Mouse (Mus musculus): ENCODE measurements around the gene Gm136. TPM values are rescaled to one million over a fixed set of nuclear protein-coding genes. Genes with fewer than 3 reads are reported as not detected.
"Not testable (repeated sequence)": the region's sequence is repeated elsewhere in the genome, so short reads cannot be mapped to it uniquely, and the experiment has no call there.

The Gm136 gene
- polyA plus RNA-seq, 1 experiment from 2014 or later, result not detected

- peak within 1 kb of the TSS; percentile 58; the same call in 1 of the 2 replicates for H3K27ac ChIP-seq (ENCODE audit: low read depth, low read length)
- H3K4me1 ChIP-seq (ENCODE audit: control insufficient read depth, insufficient read depth, low read length), result peaks cover 2% of the 10 kb centered on the region; the same call in 1 of the 2 replicates
- ATAC-seq (peak; percentile 96), DNase-seq (ENCODE audit: low spot score) (peak; percentile 94)
- H3K9ac ChIP-seq (ENCODE audit: low read length), result peak within 1 kb of the TSS; percentile 70
- no peaks in the 10 kb centered on the region for H3K9me3 ChIP-seq (replicated peaks; ENCODE audit: control insufficient read depth, low read length)
- peak within 1 kb of the TSS; percentile 64 for H3K4me3 ChIP-seq (ENCODE audit: low read depth, low read length)
- no peaks in the 10 kb centered on the region for H3K27me3 ChIP-seq (replicated peaks; ENCODE audit: control insufficient read depth, insufficient read depth, low read length)
- H3K36me3 ChIP-seq (ENCODE audit: control insufficient read depth, insufficient read depth, low read length), result no peaks in the 10 kb centered on the region
- WGBS, result 5% methylated on average over 40 of the region's 40 CpGs
- H3K4me2 ChIP-seq (ENCODE audit: low read length), result peak within 1 kb of the TSS; percentile 67
Observed at GRCm38 (mm10) chr4:34777677-34778527, 21.8 kb upstream of the Gm136 start, which contains the start of gene Smim8. TSS of gene Smim8 (minus strand) at chr4:34778423.

GRCm38 (mm10) chr4:34771652-34772371 is 15.7 kb upstream of the Gm136 start:
- Histone ChIP-seq H3K9me3 (replicated peaks; ENCODE audit: control insufficient read depth, low read length) (no peaks in the 10 kb centered on the region), H3K9ac (ENCODE audit: low read length) (0 out of 2 replicates have a peak overlapping the region, but pooled peaks have one; percentile 3), H3K27ac (ENCODE audit: low read depth, low read length) (no peak overlapping the region), H3K27me3 (replicated peaks; ENCODE audit: control insufficient read depth, insufficient read depth, low read length) (no peaks in the 10 kb centered on the region), H3K4me3 (ENCODE audit: low read depth, low read length) (no peak overlapping the region), H3K4me2 (ENCODE audit: low read length) (no peak overlapping the region), H3K4me1 (ENCODE audit: control insufficient read depth, insufficient read depth, low read length) (no peaks in the 10 kb centered on the region), H3K36me3 (ENCODE audit: control insufficient read depth, insufficient read depth, low read length) (peaks cover 9% of the 10 kb centered on the region; the same call in 1 of the 2 replicates)
- ATAC-seq, result no peak
- peak; percentile 21 for DNase-seq (ENCODE audit: low spot score)
- WGBS, result 10% methylated on average over 8 of the region's 8 CpGs

- no peak for DNase-seq (ENCODE audit: low spot score)
- 62% methylated on average over 6 of the region's 6 CpGs for WGBS
Observed at GRCm38 (mm10) chr4:34749236-34749635, 6.8 kb downstream of the Gm136 start.

GRCm38 (mm10) chr4:34734461-34734860 is 21.6 kb downstream of the Gm136 start:
- H3K9ac ChIP-seq (ENCODE audit: low read length), result no peak overlapping the region
- H3K4me2 ChIP-seq (ENCODE audit: low read length), result no peak overlapping the region
- no peak overlapping the region for H3K27ac ChIP-seq (ENCODE audit: low read depth, low read length)
- H3K4me3 ChIP-seq (ENCODE audit: low read depth, low read length), result no peak overlapping the region
- no peak for DNase-seq (ENCODE audit: low spot score)
- WGBS, result 86% methylated on average over 3 of the region's 3 CpGs
- no peaks in the 10 kb centered on the region for H3K27me3 ChIP-seq (replicated peaks; ENCODE audit: control insufficient read depth, insufficient read depth, low read length)
- no peaks in the 10 kb centered on the region for H3K36me3 ChIP-seq (ENCODE audit: control insufficient read depth, insufficient read depth, low read length)
- H3K4me1 ChIP-seq (ENCODE audit: control insufficient read depth, insufficient read depth, low read length), result 0 out of 2 replicates have a peak, but pooled peaks cover 6% of the 10 kb centered on the region
- no peaks in the 10 kb centered on the region for H3K9me3 ChIP-seq (replicated peaks; ENCODE audit: control insufficient read depth, low read length)
- ATAC-seq, result no peak

More at GRCm38 (mm10) chr4:34749236-34749635, 6.8 kb downstream of the Gm136 start:
- no peaks in the 10 kb centered on the region for H3K9me3 ChIP-seq (replicated peaks; ENCODE audit: control insufficient read depth, low read length)
- no peak for ATAC-seq
- H3K4me3 ChIP-seq (ENCODE audit: low read depth, low read length), result no peak overlapping the region
- no peaks in the 10 kb centered on the region for H3K4me1 ChIP-seq (ENCODE audit: control insufficient read depth, insufficient read depth, low read length)
- H3K9ac ChIP-seq (ENCODE audit: low read length), result no peak overlapping the region
- H3K4me2 ChIP-seq (ENCODE audit: low read length), result no peak overlapping the region
- no peaks in the 10 kb centered on the region for H3K27me3 ChIP-seq (replicated peaks; ENCODE audit: control insufficient read depth, insufficient read depth, low read length)
- H3K27ac ChIP-seq (ENCODE audit: low read depth, low read length), result no peak overlapping the region
- no peaks in the 10 kb centered on the region for H3K36me3 ChIP-seq (ENCODE audit: control insufficient read depth, insufficient read depth, low read length)

GRCm38 (mm10) chr4:34733415-34733814 is 22.6 kb downstream of the Gm136 start:
- not testable (repeated sequence) for H3K27me3 ChIP-seq (replicated peaks; ENCODE audit: control insufficient read depth, insufficient read depth, low read length); H3K4me2 ChIP-seq (ENCODE audit: low read length); H3K4me3 ChIP-seq (ENCODE audit: low read depth, low read length); H3K9me3 ChIP-seq (replicated peaks; ENCODE audit: control insufficient read depth, low read length); DNase-seq (ENCODE audit: low spot score); H3K9ac ChIP-seq (ENCODE audit: low read length); H3K27ac ChIP-seq (ENCODE audit: low read depth, low read length); H3K4me1 ChIP-seq (ENCODE audit: control insufficient read depth, insufficient read depth, low read length); H3K36me3 ChIP-seq (ENCODE audit: control insufficient read depth, insufficient read depth, low read length); ATAC-seq
- WGBS, result 26% methylated on average over 2 of the region's 2 CpGs

- H3K4me1 ChIP-seq (ENCODE audit: control insufficient read depth, insufficient read depth, low read length), result 0 out of 2 replicates have a peak, but pooled peaks cover 6% of the 10 kb centered on the region
- under 1% methylated on average over 38 of the region's 38 CpGs for WGBS
Observed at GRCm38 (mm10) chr4:34729851-34730341, 26.2 kb downstream of the Gm136 start, which contains the start of gene Cfap206. TSS of gene Cfap206 (minus strand) at chr4:34730206.

GRCm38 (mm10) chr4:34725710-34726109 is 30.4 kb downstream of the Gm136 start:
- H3K4me1 ChIP-seq (ENCODE audit: control insufficient read depth, insufficient read depth, low read length); DNase-seq (ENCODE audit: low spot score); H3K36me3 ChIP-seq (ENCODE audit: control insufficient read depth, insufficient read depth, low read length); ATAC-seq; H3K4me2 ChIP-seq (ENCODE audit: low read length); H3K9me3 ChIP-seq (replicated peaks; ENCODE audit: control insufficient read depth, low read length); H3K4me3 ChIP-seq (ENCODE audit: low read depth, low read length); H3K9ac ChIP-seq (ENCODE audit: low read length); H3K27ac ChIP-seq (ENCODE audit: low read depth, low read length); H3K27me3 ChIP-seq (replicated peaks; ENCODE audit: control insufficient read depth, insufficient read depth, low read length): not testable (repeated sequence)
- 94% methylated on average over 3 of the region's 3 CpGs for WGBS

More at GRCm38 (mm10) chr4:34729851-34730341, 26.2 kb downstream of the Gm136 start, which contains the start of gene Cfap206:
- Histone ChIP-seq H3K4me3 (ENCODE audit: low read depth, low read length) (peak within 1 kb of the TSS; percentile 43), H3K9ac (ENCODE audit: low read length) (peak within 1 kb of the TSS; percentile 58), H3K27ac (ENCODE audit: low read depth, low read length) (no peak within 1 kb of the TSS), H3K9me3 (replicated peaks; ENCODE audit: control insufficient read depth, low read length) (no peaks in the 10 kb centered on the region), H3K4me2 (ENCODE audit: low read length) (peak within 1 kb of the TSS; percentile 91), H3K27me3 (replicated peaks; ENCODE audit: control insufficient read depth, insufficient read depth, low read length) (no peaks in the 10 kb centered on the region), H3K36me3 (ENCODE audit: control insufficient read depth, insufficient read depth, low read length) (no peaks in the 10 kb centered on the region)
- ATAC-seq (peak; percentile 98), DNase-seq (ENCODE audit: low spot score) (peak; percentile 78)

- Histone ChIP-seq H3K27ac (ENCODE audit: low read depth, low read length) (no peak overlapping the region), H3K4me3 (ENCODE audit: low read depth, low read length) (no peak overlapping the region), H3K27me3 (replicated peaks; ENCODE audit: control insufficient read depth, insufficient read depth, low read length) (no peaks in the 10 kb centered on the region), H3K36me3 (ENCODE audit: control insufficient read depth, insufficient read depth, low read length) (no peaks in the 10 kb centered on the region), H3K9me3 (replicated peaks; ENCODE audit: control insufficient read depth, low read length) (peaks cover 2% of the 10 kb centered on the region; the same call in 1 of the 2 replicates), H3K9ac (ENCODE audit: low read length) (no peak overlapping the region), H3K4me2 (ENCODE audit: low read length) (no peak overlapping the region), H3K4me1 (ENCODE audit: control insufficient read depth, insufficient read depth, low read length) (no peaks in the 10 kb centered on the region)
- DNase-seq (ENCODE audit: low spot score), result no peak
- ATAC-seq, result no peak
- 54% methylated on average over 4 of the region's 4 CpGs for WGBS
Observed at GRCm38 (mm10) chr4:34724306-34724705, 31.8 kb downstream of the Gm136 start.
